Mouse (Mus musculus): ENCODE measurements around the gene Krtcap3.

DNA sequence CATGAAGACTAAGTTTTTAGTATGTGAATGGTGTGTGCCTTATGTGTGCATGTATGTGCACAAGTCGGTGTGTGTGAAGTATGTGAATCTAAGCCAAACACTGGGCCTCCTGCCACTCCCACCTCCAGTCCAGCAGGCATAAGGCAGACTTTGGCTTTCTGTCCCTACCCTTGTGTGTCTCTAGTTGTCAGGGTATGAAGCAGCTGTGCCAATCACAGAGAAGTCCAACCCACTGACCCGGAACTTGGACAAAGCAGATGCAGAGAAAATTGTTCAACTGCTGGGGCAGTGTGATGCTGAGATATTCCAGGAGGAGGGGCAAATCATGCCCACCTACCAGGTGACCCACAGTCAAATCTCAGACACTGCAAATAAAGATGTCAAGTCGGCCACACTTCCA lies 46.5 kb downstream of the Krtcap3 start:
- TF ChIP-seq GATA1 (IDR thresholded peaks at IDR 0.05; ENCODE audit: borderline replicate concordance, low read length) (no peak), FLI1 (IDR thresholded peaks at IDR 0.05; ENCODE audit: low read length) (no peak)

Measured in megakaryocyte, embryonic 14.5 days (primary cell).